Mouse (Mus musculus) G1E (cell line): ENCODE data around the gene Med15. TPM values are rescaled to one million over a fixed set of nuclear protein-coding genes. Genes with fewer than 3 reads are reported as not detected.

ENCODE experiments used
- ATAC-seq: 2 replicates; pipeline ENCODE4 v1.8.0; 2016; ENCODE audit warnings: mild to moderate bottlenecking; ENCODE audit not compliant: insufficient number of reproducible peaks, poor library complexity, low FRiP score, severe bottlenecking; ENCODE audit errors: extremely low read depth
- DNase-seq: peaks from one replicate; pipeline ENCODE4 v3.0.0; 2012; ENCODE audit warnings: low spot score
- H3K27me3 ChIP-seq: 2 replicates; pipeline ENCODE4 v1.6.1; 2012; ENCODE audit warnings: mild to moderate bottlenecking, low read length, inconsistent platforms; ENCODE audit not compliant: insufficient read depth
- H3K36me3 ChIP-seq: replicated peaks from 2 replicates; pipeline ENCODE3; 2012; ENCODE audit warnings: mild to moderate bottlenecking, inconsistent platforms
- H3K4me1 ChIP-seq: 2 replicates; pipeline ENCODE4 v1.6.1; 2012; ENCODE audit warnings: low read depth, low read length, inconsistent platforms, mixed read lengths; ENCODE audit not compliant: insufficient read depth
- H3K4me3 ChIP-seq: 2 replicates; pipeline ENCODE4 v1.5.1; 2012; ENCODE audit warnings: low read depth, mild to moderate bottlenecking, inconsistent platforms, low read length, moderate library complexity, mixed read lengths
- H3K9me3 ChIP-seq: replicated peaks from 2 replicates; pipeline ENCODE4 v1.6.1; 2012; ENCODE audit warnings: inconsistent platforms
- CTCF ChIP-seq: IDR thresholded peaks from 2 replicates; pipeline ENCODE4 v1.5.1; 2012; ENCODE audit warnings: low read depth, low read length, inconsistent platforms, mixed read lengths
- GATA1 ChIP-seq: IDR thresholded peaks from 2 replicates; pipeline ENCODE4 v1.6.1; 2012; ENCODE audit warnings: borderline replicate concordance, low read length, inconsistent platforms, mixed read lengths
- GATA2 ChIP-seq: IDR thresholded peaks from 2 replicates; pipeline ENCODE4 v1.6.1; 2012; ENCODE audit warnings: low read depth, low read length, inconsistent platforms, borderline replicate concordance
- POLR2AphosphoS5 ChIP-seq: IDR thresholded peaks from 2 replicates; pipeline ENCODE4 v1.6.1; 2012; ENCODE audit warnings: low read depth, low read length, inconsistent platforms; ENCODE audit not compliant: insufficient replicate concordance
- TAL1 ChIP-seq: conservative IDR thresholded peaks from 2 replicates; pipeline ENCODE4 v1.6.1; 2012; ENCODE audit warnings: low read depth, low read length, inconsistent platforms, mixed read lengths
- polyA plus RNA-seq: library from polyadenylated mRNA; stranded (reverse); fragments of >175 nt; gene quantifications from 2 replicates; pipeline ENCODE4 v1.2.3, GENCODE M21; 2012
- total RNA-seq, 2 experiments: library from RNA; stranded (forward) in 1 of 2; stranded (reverse) in 1 of 2; fragments of 200-1000 nt in 1 of 2; fragments of >200 nt in 1 of 2; fragmentation: Nextera tagmentation in 1 of 2; gene quantifications; 2 replicates each; pipeline ENCODE4 v1.2.3; 2014 to 2017

The Med15 gene
- total and polyA plus RNA-seq, 3 experiments: 23.4 to 221 (median 80.8) TPM

GRCm38 (mm10) chr16:17733646-17734045 lies 955 bp upstream of the Med15 start:
- ATAC-seq: no peak
- H3K4me3 ChIP-seq: no peak overlapping the region
- peaks cover 25% of the 10 kb centered on the region for H3K27me3 ChIP-seq
- no peak for DNase-seq
- no peaks in the 10 kb centered on the region for H3K36me3 ChIP-seq
- TF ChIP-seq POLR2AphosphoS5 (no peak), CTCF (no peak), GATA1 (no peak), GATA2 (no peak), TAL1 (no peak)
- H3K4me1 ChIP-seq: no peaks in the 10 kb centered on the region
- H3K9me3 ChIP-seq: no peaks in the 10 kb centered on the region

GRCm38 (mm10) chr16:17732431-17732830 lies 260 bp downstream of the Med15 start:
- H3K27me3 ChIP-seq: peaks cover 22% of the 10 kb centered on the region
- H3K9me3 ChIP-seq: no peaks in the 10 kb centered on the region
- H3K4me1 ChIP-seq: peaks cover 4% of the 10 kb centered on the region
- no peak for ATAC-seq
- no peak overlapping the region for H3K4me3 ChIP-seq
- no peak for DNase-seq
- no peaks in the 10 kb centered on the region for H3K36me3 ChIP-seq
- TF ChIP-seq GATA2: no peak
- no peak for TF ChIP-seq TAL1

- DNase-seq: no peak
- H3K4me1 ChIP-seq: peaks cover 7% of the 10 kb centered on the region
- no peaks in the 10 kb centered on the region for H3K36me3 ChIP-seq
- peaks cover 22% of the 10 kb centered on the region for H3K27me3 ChIP-seq
- no peak for ATAC-seq
- TF ChIP-seq GATA1: no peak
- no peak for TF ChIP-seq GATA2
- no peak for TF ChIP-seq TAL1
- no peak for TF ChIP-seq CTCF
- no peak for TF ChIP-seq POLR2AphosphoS5
- H3K4me3 ChIP-seq: no peak overlapping the region
- no peaks in the 10 kb centered on the region for H3K9me3 ChIP-seq
These were observed 670 bp downstream of the Med15 start for GRCm38 (mm10) chr16:17732021-17732420.

GRCm38 (mm10) chr16:17729974-17730373 lies 2.7 kb downstream of the Med15 start:
- ATAC-seq: no peak
- DNase-seq: no peak
- Histone ChIP-seq H3K36me3 (no peaks in the 10 kb centered on the region), H3K4me3 (no peak overlapping the region), H3K4me1 (peaks cover 14% of the 10 kb centered on the region), H3K27me3 (peaks cover 12% of the 10 kb centered on the region), H3K9me3 (no peaks in the 10 kb centered on the region)
- no peak for TF ChIP-seq GATA1
- TF ChIP-seq TAL1: no peak
- no peak for TF ChIP-seq CTCF
- TF ChIP-seq POLR2AphosphoS5: no peak

GRCm38 (mm10) chr16:17727179-17727861 lies 5.4 kb downstream of the Med15 start:
- H3K4me1 ChIP-seq: peaks cover 17% of the 10 kb centered on the region
- ATAC-seq: peak; percentile 64; the same call in 1 of the 2 replicates
- peaks cover 2% of the 10 kb centered on the region; the same call in 1 of the 2 replicates for H3K27me3 ChIP-seq
- no peaks in the 10 kb centered on the region for H3K9me3 ChIP-seq
- peak; percentile 38 for DNase-seq
- no peaks in the 10 kb centered on the region for H3K36me3 ChIP-seq
- H3K4me3 ChIP-seq: peak overlapping the region; percentile 37; the same call in 1 of the 2 replicates
- TF ChIP-seq CTCF (0 out of 2 replicates have a peak, but pooled peaks have one; percentile 10), GATA1 (no peak)

GRCm38 (mm10) chr16:17724448-17724847 lies 8.2 kb downstream of the Med15 start:
- Histone ChIP-seq H3K36me3 (peaks cover 12% of the 10 kb centered on the region), H3K9me3 (no peaks in the 10 kb centered on the region), H3K27me3 (no peaks in the 10 kb centered on the region), H3K4me3 (peak overlapping the region; percentile 21; the same call in 1 of the 2 replicates), H3K4me1 (peaks cover 32% of the 10 kb centered on the region)
- TF ChIP-seq GATA2 (no peak), TAL1 (no peak), GATA1 (no peak), POLR2AphosphoS5 (no peak), CTCF (no peak)
- DNase-seq (no peak), ATAC-seq (no peak)

GRCm38 (mm10) chr16:17723325-17723626 lies 9.4 kb downstream of the Med15 start:
- DNase-seq: no peak
- no peak for TF ChIP-seq TAL1
- no peak for TF ChIP-seq GATA1
- TF ChIP-seq CTCF: no peak
- TF ChIP-seq POLR2AphosphoS5: no peak
- no peak for TF ChIP-seq GATA2
- Histone ChIP-seq H3K4me1 (peaks cover 32% of the 10 kb centered on the region), H3K9me3 (no peaks in the 10 kb centered on the region), H3K27me3 (no peaks in the 10 kb centered on the region), H3K36me3 (peaks cover 17% of the 10 kb centered on the region), H3K4me3 (peak overlapping the region; percentile 78; the same call in 1 of the 2 replicates)
- no peak for ATAC-seq
